Mouse (Mus musculus) lung, adult 2 months (tissue): Measurements from ENCODE around the gene Taf4.

Experiments
- CTCF ChIP-seq: fragments of 200-500 bp; IDR thresholded peaks from 2 replicates; pipeline ENCODE4 v1.5.1; 2011; ENCODE audit warnings: mild to moderate bottlenecking, low read length, control low read depth; ENCODE audit not compliant: insufficient read depth
- POLR2A ChIP-seq: fragments of 200-500 bp; IDR thresholded peaks from 2 replicates; pipeline ENCODE4 v1.6.1; 2011; ENCODE audit warnings: low read depth, mild to moderate bottlenecking, control low read depth, low read length, borderline replicate concordance; ENCODE audit errors: extremely low read depth

DNA sequence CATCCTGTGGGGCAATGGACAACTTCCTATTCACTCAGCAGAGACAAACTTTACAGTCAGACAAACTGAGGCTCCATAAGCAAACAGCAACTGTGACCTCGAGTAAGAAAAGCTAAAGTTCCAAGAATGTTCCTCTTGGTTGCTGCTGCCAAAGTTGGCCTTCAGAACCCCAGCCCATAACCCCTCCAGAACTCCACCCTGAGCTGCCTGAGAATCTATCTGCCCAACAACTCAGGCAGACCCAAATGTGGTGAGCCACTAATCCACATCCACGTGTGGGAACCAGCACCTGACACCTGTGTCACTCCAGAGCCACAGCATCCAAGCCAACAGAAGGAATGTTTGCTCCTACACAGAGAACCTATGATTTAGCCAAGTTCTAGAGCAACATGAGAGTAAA, 4.0 kb downstream of the Taf4 start:
- TF ChIP-seq CTCF = no peak
- TF ChIP-seq POLR2A = no peak
